Comparison of ENCODE assay signal across 8 mouse cellular contexts in the genomic region with DNA sequence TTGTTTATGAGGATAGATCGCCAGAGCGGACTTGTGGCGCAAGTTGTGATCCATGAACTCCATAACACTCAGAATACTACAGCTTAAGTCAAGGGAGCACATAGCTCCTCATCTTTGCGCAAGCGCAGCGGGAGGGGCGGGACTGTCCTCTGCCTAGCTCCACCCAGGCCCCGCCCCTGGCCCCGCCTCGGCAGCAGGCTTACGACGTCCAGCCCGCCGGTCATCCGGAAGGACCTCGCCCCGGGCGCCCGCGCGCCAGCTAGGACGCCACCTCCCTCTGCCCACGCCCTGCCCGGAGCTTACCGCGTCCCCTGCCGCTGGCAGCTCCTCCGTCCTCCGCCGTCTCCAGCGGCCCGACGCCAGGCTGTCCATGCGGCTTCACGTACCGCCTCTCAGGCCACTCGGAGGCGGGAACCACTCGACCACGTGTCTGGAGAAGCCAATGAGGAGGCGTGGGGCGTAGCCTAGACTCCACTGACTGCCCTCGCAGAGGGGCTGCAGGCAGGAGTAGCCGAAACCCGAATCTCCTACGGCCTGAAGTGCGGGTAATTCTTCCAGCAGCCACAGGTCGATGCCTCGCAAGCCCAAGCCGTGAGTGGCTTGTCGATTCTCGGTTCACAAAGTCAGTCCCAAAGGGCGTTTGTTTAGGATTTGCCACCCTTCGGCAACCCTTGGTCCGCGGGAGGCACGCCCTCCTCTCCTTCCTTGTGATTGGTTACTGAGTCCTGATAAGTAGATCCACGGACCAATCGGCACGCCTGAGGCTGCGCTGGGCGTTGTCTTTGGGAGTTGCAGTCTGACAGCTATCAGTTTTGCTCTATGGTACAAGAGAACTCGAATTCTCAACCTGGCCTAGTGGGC. TPM values are rescaled to one million over a fixed set of nuclear protein-coding genes. Genes with fewer than 3 reads are reported as not detected.
DNase-seq lines count a peak whose midpoint lies in the region; ATAC-seq and TF ChIP-seq lines count a peak whose summit lies in the region.

Gene 9430038I01Rik (minus strand): TSS at position 426 of the 861 bp plus-strand sequence.

- peak within 1 kb of the TSS; percentile 62 for H3K4me2 ChIP-seq in hindbrain, postnatal 0 days (ENCODE audit: low read depth, low read length)

- WGBS in hindbrain, postnatal 0 days, result under 1% methylated on average over 62 of the region's 63 CpGs

- H3K27me3 ChIP-seq in hindbrain, postnatal 0 days (ENCODE audit: insufficient read depth, low read length), result no peaks in the 10 kb centered on the region

- H3K9ac ChIP-seq in hindbrain, postnatal 0 days (replicated peaks; ENCODE audit: low read length), result peak within 1 kb of the TSS; percentile 59

- H3K36me3 ChIP-seq in hindbrain, postnatal 0 days (ENCODE audit: insufficient read depth, low read length), result no peaks in the 10 kb centered on the region

- H3K9me3 ChIP-seq in hindbrain, postnatal 0 days (ENCODE audit: low read length), result no peaks in the 10 kb centered on the region

- peak; percentile 98 for DNase-seq in ZHBTc4 (ENCODE audit: low read depth, low spot score)
- DNase-seq in gastrocnemius, adult 2 months, result peak; percentile 99
- DNase-seq in hindbrain, postnatal 0 days (ENCODE audit: low spot score), result peak; percentile 98
- peak; percentile 94 for DNase-seq in left cerebral cortex, adult 2 months (ENCODE audit: extremely low spot score in 1 of 2, low spot score in 2 of 2)
- DNase-seq in right cerebral cortex, adult 2 months (ENCODE audit: low spot score in 2 of 2), result peak; percentile 94 to 97
- peak; percentile 98 for DNase-seq in urinary bladder, postnatal 14 days (ENCODE audit: low spot score)

- peak within 1 kb of the TSS; percentile 72 for H3K4me3 ChIP-seq in gastrocnemius, adult 2 months
- H3K4me3 ChIP-seq in hindbrain, postnatal 0 days (ENCODE audit: low read length), result peak within 1 kb of the TSS; percentile 59
- H3K4me3 ChIP-seq in left cerebral cortex, adult 2 months, result peak within 1 kb of the TSS; percentile 70

- H3K27ac ChIP-seq in gastrocnemius, adult 2 months, result peak within 1 kb of the TSS; percentile 99
- H3K27ac ChIP-seq in hindbrain, postnatal 0 days, result peak within 1 kb of the TSS; percentile 86
- peak within 1 kb of the TSS; percentile 91 for H3K27ac ChIP-seq in left cerebral cortex, adult 2 months

- TF ChIP-seq CTCF in gastrocnemius, adult 2 months (IDR thresholded peaks at IDR 0.05), result no peak
- TF ChIP-seq CTCF in hindbrain, postnatal 0 days (IDR thresholded peaks at IDR 0.05; ENCODE audit: low read depth), result peak; percentile 30; the same call in 1 of the 2 replicates
- TF ChIP-seq CTCF in left cerebral cortex, adult 2 months (IDR thresholded peaks at IDR 0.05), result no peak

- intact Hi-C loops in gastrocnemius, adult 2 months (cut with DNase I), result loop anchor here (1.0 kb wide), 1 partner anchor 27 kb away; the partner anchor contains the start of gene Glrx3
- intact Hi-C loops in left cerebral cortex, adult 2 months (cut with DNase I), result loop anchor here (1.0 kb wide), 1 partner anchor 27 kb away; the partner anchor contains the start of gene Glrx3

- ATAC-seq in common myeloid progenitor, adult 5-6 weeks (replicated peaks; ENCODE audit: low read depth, poor library complexity, severe bottlenecking), result peak; percentile 94
- ATAC-seq in hindbrain, postnatal 0 days, result peak; percentile 100
- peak; percentile 86 for ATAC-seq in megakaryocyte, adult 5-6 weeks (ENCODE audit: poor library complexity, severe bottlenecking)

- H3K4me1 ChIP-seq in hindbrain, postnatal 0 days (ENCODE audit: insufficient read depth, low read length), result no peaks in the 10 kb centered on the region

RNA-seq across cellular contexts. Expression of gene 9430038I01Rik, which starts in this region (rescaled TPM):
- 23.8 and 26.9 TPM in 2 replicates for total RNA-seq in common myeloid progenitor, adult 5-6 weeks (2017)
- total RNA-seq in gastrocnemius, adult 2 months (2021), result 1 to 10 TPM; 5.0 to 6.2 TPM
- 7.3 and 8.9 TPM in 2 replicates for total RNA-seq in hindbrain, postnatal 0 days (2014; rRNA removed)
- polyA plus RNA-seq in hindbrain, postnatal 0 days (2015; fragmentation: Nextera tagmentation; extraction: Ambion mirVana), result 13.9 and 18.0 TPM in 2 replicates
- 1 to 10 TPM; 3.9 to 4.3 TPM for total RNA-seq in left cerebral cortex, adult 2 months (2021)
- total RNA-seq in megakaryocyte, adult 5-6 weeks (2015), result 23.6 and 24.0 TPM in 2 replicates
- total RNA-seq in megakaryocyte, adult 5-6 weeks (2017), result 24.4 and 27.3 TPM in 2 replicates

Comparison
In these comparisons a context has a peak if more than half of its experiments do, and no peak if none do; other contexts are left out.
1. Peak in every context shown above with its lines: DNase-seq, ATAC-seq, H3K4me3 ChIP-seq and H3K27ac ChIP-seq.